Mouse (Mus musculus) adrenal gland, adult 2 months (tissue): ENCODE results near the gene Pdlim7. TPM values are rescaled to one million over a fixed set of nuclear protein-coding genes. Genes with fewer than 3 reads are reported as not detected.

Experiments used
- DNase-seq: peaks from one replicate; pipeline ENCODE4 v3.0.0; 2021
- polyA plus RNA-seq: library from polyadenylated mRNA; depleted of rRNA; stranded (reverse); fragments of >200 nt; gene quantifications from 2 replicates; pipeline ENCODE4 v1.2.3, GENCODE M21; 2012
- total RNA-seq, 2 experiments: library from RNA; stranded (reverse); gene quantifications; 2 replicates each; pipeline ENCODE4 v1.2.3; 2021

The Pdlim7 gene
- total and polyA plus RNA-seq, 3 experiments = 15.2 to 45.2 (median 19.5) TPM

DNA sequence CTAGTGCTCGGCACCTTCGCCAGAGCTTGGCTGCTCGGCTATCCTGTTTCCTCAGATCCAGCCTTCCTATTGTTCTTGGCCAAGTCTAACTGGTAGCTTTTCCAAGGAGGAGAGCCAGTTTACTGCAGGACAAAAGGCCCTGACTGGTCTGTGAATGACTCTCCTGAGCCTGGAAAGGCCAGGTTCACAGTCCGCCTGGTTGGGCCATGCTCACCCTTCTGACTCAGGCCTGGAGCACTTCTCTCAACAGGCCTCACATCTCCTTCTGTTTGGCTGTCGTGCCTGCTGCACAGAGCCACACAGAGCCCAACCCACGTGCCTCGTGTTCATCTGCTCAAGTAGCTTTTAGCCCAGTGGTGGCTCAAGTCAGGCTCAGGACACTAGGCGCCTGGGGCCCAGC, 9.3 kb upstream of the Pdlim7 start:
- no peak for DNase-seq

GRCm38 (mm10) chr13:55519606-55520005, 6.1 kb upstream of the Pdlim7 start:
- no peak for DNase-seq

DNA sequence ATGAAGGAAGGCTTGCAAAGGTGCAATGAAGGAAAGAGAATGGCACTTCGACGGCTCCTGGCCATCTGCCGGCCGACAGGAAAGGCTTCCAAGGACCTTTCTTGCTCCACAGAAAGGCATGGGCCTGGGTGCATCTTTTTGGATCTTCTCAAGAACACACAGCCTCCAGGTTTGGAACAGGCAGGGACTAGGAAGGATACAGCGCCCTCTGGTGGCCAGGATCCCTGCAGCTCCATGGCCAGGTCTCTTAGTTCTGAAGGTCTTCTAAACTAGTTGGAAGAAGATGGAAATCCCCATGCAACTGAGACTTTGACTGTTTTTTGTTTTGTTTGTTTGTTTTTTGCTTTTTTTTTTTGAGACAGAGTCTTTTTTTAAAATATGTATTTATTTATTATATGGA, 3.5 kb upstream of the Pdlim7 start:
- peak; percentile 84 for DNase-seq

- DNase-seq = no peak
Observed at GRCm38 (mm10) chr13:55513828-55514227, 352 bp upstream of the Pdlim7 start.

DNA sequence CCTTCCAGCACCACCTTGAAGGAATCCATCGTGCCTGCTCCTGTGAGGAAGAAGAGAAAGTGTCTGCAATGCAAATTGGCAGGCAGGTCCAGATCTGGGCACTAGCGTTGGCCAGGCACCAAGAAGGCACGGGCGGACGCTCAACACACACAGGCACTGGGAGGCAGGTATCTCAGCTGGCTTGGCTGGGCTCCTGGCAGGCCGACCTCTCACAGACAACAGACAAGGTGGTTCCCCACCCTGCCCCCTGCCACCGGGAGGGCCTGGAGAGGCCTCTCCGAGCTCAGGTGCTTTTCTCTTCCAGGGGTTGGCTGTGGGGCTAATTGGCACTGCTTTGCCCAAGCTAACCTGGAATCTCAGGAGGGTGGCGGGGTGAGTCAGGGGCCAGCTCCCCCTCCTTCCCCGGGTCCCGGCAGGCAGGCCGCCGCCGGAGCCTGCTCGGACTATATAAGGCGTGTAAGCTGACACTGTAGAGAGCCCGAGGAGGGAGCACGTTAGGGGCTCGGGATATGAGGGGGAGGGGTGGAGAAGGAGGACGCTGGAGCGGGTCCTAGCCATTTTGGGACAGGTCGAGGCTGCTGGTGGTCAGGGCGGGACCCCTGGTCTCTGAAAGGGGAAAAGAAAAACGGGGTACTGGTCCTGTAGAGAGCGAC, 971 bp downstream of the Pdlim7 start:
- peak; percentile 61 for DNase-seq

DNA sequence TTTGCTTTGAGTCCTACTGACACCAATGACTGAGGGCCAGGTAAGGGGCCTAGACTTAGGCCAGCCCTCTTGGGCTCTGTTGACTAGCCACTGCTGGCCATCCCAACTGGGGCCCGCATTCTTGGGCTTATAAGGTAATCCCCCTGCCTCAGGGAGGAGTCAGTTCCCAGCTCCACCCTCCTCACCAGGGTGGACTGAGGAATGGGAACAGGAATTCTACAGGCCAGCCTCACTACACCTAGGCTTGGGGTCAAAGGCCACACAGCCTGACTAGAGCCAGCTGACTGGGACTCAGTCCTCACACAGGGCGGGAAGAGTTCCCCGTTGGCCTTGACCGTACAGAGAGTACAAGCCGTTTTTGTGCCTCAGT, 2.0 kb downstream of the Pdlim7 start:
- DNase-seq = no peak

DNA sequence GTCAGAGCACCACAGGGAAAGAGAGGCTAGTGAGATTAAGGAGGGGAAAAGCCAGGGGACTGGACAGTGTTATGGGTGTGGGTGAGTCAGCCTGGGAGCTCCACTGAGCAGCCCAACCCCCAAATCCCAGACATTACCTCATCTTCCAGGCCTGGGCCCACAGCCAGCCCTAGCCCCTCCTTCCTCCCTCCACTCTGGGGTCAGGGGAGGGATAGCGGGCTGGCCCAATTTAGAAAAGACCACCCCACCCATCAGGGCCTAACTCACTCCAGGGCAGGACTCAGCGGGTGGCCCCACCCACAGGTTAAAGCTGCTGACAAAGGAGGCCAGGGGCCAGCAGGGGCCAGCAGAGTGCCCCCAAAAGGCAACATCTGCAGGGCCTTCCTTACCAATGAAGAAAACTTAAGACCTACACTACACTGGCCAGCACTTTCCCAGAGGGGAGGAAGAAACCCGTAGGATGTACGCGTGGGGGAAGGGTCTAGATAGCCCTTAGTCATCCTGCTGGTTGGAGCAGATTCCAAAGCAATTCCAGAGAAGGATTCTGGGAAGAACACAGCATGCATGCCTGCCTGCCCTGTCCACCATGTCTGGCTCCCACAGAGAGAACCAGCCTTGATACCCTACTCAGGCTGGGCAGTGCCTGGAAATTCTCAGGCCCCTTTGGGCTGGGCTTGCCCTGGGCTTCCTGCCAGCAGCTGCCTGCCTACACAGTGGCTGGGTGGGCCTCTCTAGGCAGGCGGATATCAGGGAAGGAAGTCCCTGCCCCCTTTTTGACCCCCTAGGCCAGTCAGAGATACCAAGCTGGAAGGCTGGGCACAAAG, 2.6 kb downstream of the Pdlim7 start:
- DNase-seq = peak; percentile 89

GRCm38 (mm10) chr13:55510332-55510667, 3.2 kb downstream of the Pdlim7 start:
- no peak for DNase-seq

GRCm38 (mm10) chr13:55508531-55508930, 4.9 kb downstream of the Pdlim7 start:
- no peak for DNase-seq

- no peak for DNase-seq
Observed at GRCm38 (mm10) chr13:55507877-55508276, 5.6 kb downstream of the Pdlim7 start.

DNA sequence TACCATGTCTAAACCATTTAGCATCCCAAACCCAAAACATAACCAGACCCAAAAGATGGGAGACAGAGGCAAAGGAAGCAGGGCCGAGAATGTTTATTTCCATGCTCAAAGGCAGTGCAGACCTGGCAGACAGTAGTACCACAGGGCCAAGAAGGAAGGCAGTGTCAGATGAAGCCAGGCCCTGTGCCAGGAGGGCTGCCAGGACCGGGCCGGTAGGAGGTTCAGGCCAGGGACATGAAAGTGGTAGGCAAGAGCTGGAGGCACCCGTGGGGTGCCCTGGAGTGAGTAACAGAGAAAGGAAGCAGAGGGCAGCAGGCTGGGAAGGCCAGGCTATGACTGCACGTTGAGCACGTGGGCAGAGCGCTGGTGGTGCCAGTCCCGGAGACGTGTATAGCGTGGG, 6.8 kb downstream of the Pdlim7 start:
- peak; percentile 28 for DNase-seq

GRCm38 (mm10) chr13:55505810-55506209, 7.7 kb downstream of the Pdlim7 start:
- DNase-seq = no peak

DNA sequence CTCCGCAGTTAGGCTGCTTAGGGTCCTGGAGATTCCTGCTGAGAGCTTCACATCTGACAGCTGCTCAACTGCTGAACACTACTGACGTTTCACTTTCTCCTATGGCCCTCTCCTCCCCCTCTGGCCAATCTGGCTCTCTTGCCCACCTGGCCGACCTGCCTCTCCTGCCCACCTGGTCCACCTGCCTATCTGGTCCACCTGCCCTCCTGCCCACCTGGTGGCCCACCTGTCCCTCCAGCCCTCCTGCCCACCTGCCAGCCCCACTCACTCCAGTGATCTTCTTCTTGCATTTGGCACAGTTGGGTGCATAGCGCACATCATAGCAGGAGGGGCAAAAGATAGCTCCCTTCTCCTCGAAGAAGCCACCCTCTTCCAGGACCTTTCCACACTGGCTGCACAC, 9.1 kb downstream of the Pdlim7 start:
- DNase-seq = no peak

GRCm38 (mm10) chr13:55502405-55502804, 11.1 kb downstream of the Pdlim7 start:
- DNase-seq = no peak

- no peak for DNase-seq
Observed at GRCm38 (mm10) chr13:55500575-55500974, 12.9 kb downstream of the Pdlim7 start.

DNA sequence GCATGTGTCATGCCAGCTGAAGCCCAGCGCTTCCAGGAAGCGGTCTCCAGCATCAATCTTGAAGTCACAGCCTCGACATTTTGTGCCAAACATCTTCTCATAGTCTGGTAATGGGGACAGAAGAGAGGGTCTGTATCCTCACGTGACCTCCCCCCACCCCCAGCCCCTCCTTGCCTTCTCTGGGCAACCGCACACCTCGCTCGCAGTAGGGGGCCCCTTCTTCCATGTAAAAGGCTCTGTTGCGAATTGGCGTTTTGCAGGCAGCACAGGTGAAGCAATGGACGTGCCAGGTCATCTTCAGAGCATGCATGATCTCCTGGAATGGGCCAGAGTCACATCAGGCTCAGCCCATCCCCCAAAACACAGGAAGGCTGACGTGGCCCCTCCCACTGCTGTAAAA, 14.6 kb downstream of the Pdlim7 start:
- DNase-seq = no peak

GRCm38 (mm10) chr13:55496661-55497060, 16.8 kb downstream of the Pdlim7 start:
- no peak for DNase-seq

DNA sequence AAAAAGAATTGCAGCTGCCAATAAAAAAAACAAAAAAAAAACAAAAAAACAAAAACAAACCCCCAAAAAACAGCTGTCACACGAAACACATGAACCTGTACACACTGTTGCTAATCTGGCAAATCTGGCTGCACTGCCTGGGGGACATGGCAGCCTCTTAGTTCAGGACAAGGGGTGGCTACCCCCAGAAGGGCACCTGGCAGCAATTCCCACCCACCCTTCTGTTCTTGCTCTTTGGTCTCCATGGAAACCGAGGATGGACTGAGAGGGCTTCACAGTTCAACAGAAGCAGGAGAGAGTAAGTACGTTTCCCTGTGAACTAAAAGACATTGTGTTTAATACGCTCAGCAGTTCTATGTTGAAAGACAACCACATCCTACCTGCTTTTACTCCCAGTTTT, 17.8 kb downstream of the Pdlim7 start:
- no peak for DNase-seq

DNA sequence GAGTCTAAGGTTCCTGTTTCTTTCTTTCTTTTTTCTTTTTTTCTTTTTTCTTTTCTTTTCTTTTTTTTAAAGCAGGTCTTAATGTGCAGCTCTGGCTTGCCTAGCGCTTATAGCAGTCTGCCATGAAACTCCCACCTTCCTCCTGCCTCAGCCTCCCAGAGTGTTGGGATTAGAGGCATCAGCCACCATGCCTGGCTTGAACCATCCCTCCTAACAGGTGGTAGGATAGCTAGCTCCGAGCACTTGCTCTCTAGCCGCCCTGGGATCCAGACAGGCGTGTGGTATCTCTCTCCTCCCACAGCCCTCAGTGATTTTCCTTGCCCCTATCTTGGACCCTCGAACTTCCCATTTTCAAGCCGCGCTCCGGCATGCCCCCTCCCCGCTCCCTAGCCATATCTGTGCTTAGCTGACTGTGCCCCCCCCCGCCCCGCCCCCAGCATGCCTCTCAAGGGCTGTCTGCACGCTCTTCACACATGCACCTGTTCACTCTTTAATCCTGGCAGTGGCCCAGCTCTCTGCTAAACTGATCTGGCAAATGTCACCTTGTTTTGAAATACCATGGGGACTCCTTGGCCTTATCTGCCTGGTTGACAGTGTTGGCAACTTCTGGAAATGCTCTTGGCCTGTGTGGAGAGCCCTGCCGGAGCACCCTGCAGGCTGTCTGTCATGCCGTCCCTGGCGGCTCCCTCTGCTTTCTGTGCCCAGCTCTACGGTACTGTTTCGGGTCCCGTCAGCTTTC, 18.4 kb downstream of the Pdlim7 start:
- DNase-seq = peak; percentile 56

DNA sequence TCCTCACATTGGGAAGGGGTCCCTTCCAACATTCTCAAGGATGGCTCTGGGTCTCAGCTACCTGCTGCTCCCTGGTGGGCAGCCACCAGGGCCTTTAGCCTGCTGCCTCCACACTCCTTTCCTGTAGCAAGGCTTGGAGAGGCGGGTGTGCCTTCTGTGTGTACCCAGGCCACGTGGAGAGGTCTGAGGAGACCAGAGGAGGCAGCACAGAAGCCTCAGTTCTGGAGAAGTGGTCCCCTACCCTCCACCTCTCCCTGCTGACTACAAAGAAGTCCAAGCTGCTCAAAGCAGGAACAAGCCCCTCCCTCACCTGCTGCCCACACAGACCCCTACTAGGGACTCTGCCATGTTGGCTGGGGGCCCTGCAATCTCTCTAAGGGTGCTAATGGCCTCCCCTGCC, 19.2 kb downstream of the Pdlim7 start:
- no peak for DNase-seq

GRCm38 (mm10) chr13:55487578-55488498, 25.6 kb downstream of the Pdlim7 start, which contains the start of gene Dbn1:
TSS of gene Dbn1 (minus strand) at chr13:55488111.
- peak; percentile 61 for DNase-seq
